Mouse (Mus musculus): ENCODE measurements around the gene Aacs. TPM values are rescaled to one million over a fixed set of nuclear protein-coding genes. Genes with fewer than 3 reads are reported as not detected.

Aacs gene
- polyA plus RNA-seq, 1 experiment from 2014 or later: 73.0 TPM

GRCm38 (mm10) chr5:125565725-125566124 is 90.1 kb downstream of the Aacs start:
- Histone ChIP-seq H3K4me1 (replicated peaks) (no peaks in the 10 kb centered on the region), H3K9ac (no peak overlapping the region), H3K4me3 (replicated peaks) (no peak overlapping the region), H3K27ac (no peak overlapping the region), H3K27me3 (replicated peaks) (no peaks in the 10 kb centered on the region), H3K9me3 (no peaks in the 10 kb centered on the region), H3K4me2 (replicated peaks) (no peak overlapping the region), H3K36me3 (no peaks in the 10 kb centered on the region)
- WGBS: 67% methylated on average over 11 of the region's 11 CpGs
- no peak for ATAC-seq

Other genes with a start within 250 kb of the Aacs start
- gene Scarb1, start 134.7 kb upstream of the Aacs start, polyA plus RNA-seq (2015; fragmentation: Nextera tagmentation; extraction: Ambion mirVana): 59.3 and 70.0 TPM in 2 replicates
- 0.23 and 0.40 TPM in 2 replicates for gene Gm10382, start 86.5 kb upstream of the Aacs start, polyA plus RNA-seq (2015; fragmentation: Nextera tagmentation; extraction: Ambion mirVana)
- 875 and 888 TPM in 2 replicates for gene Ubc, start 85.6 kb upstream of the Aacs start, polyA plus RNA-seq (2015; fragmentation: Nextera tagmentation; extraction: Ambion mirVana)
- gene Dhx37, start 41.7 kb upstream of the Aacs start, polyA plus RNA-seq (2015; fragmentation: Nextera tagmentation; extraction: Ambion mirVana): 10.7 and 11.3 TPM in 2 replicates
- gene Bri3bp, start 34.2 kb upstream of the Aacs start, polyA plus RNA-seq (2015; fragmentation: Nextera tagmentation; extraction: Ambion mirVana): 59.6 and 60.4 TPM in 2 replicates
- 0.25 and 0.28 TPM in 2 replicates for gene Tmem132b, start 56.0 kb downstream of the Aacs start, polyA plus RNA-seq (2015; fragmentation: Nextera tagmentation; extraction: Ambion mirVana)